Mouse (Mus musculus) midbrain, postnatal 0 days (tissue): ENCODE data around the gene Efl1. TPM values are rescaled to one million over a fixed set of nuclear protein-coding genes. Genes with fewer than 3 reads are reported as not detected.
A peak's percentile ranks its signal among the peaks of the same experiment; 100 is the strongest.

Experiments
- ATAC-seq: fragments of 200-750 bp; cut with Nextera tagmentation; 2 replicates; pipeline ENCODE4 v1.8.0; 2017; ENCODE audit warnings: moderate number of reproducible peaks, mild to moderate bottlenecking, moderate TSS enrichment, moderate library complexity; ENCODE audit not compliant: low FRiP score
- DNase-seq: peaks from one replicate; pipeline ENCODE4 v3.0.0-alpha.2; 2015; ENCODE audit warnings: low spot score
- H3K27ac ChIP-seq: fragments of 300-500 bp; sonication (generic); 2 replicates; pipeline ENCODE4 v1.5.1; 2014; ENCODE audit warnings: low read depth, mild to moderate bottlenecking, low read length, mixed read lengths
- H3K27me3 ChIP-seq: fragments of 300-500 bp; sonication (generic); 2 replicates; pipeline ENCODE4 v1.6.1; 2014; ENCODE audit warnings: low read length, control low read depth, mixed read lengths; ENCODE audit not compliant: insufficient read depth
- H3K36me3 ChIP-seq: fragments of 300-500 bp; sonication (generic); 2 replicates; pipeline ENCODE4 v1.6.1; 2014; ENCODE audit warnings: low read length, control low read depth, mixed read lengths; ENCODE audit not compliant: insufficient read depth
- H3K4me1 ChIP-seq: fragments of 300-500 bp; sonication (generic); 2 replicates; pipeline ENCODE4 v1.6.1; 2014; ENCODE audit warnings: mild to moderate bottlenecking, control low read depth, antibody characterized with exemption, low read length, mixed read lengths; ENCODE audit not compliant: insufficient read depth
- H3K4me2 ChIP-seq: fragments of 300-500 bp; sonication (generic); 2 replicates; pipeline ENCODE4 v1.6.1; 2014; ENCODE audit warnings: low read depth, mild to moderate bottlenecking, low read length, mixed read lengths; ENCODE audit not compliant: poor library complexity, severe bottlenecking
- H3K4me3 ChIP-seq: fragments of 300-500 bp; sonication (generic); 2 replicates; pipeline ENCODE4 v1.5.1; 2014; ENCODE audit warnings: low read depth, mild to moderate bottlenecking, low read length, moderate library complexity
- H3K9ac ChIP-seq: fragments of 300-500 bp; sonication (generic); replicated peaks from 2 replicates; pipeline ENCODE4 v1.6.1; 2014; ENCODE audit warnings: mild to moderate bottlenecking, low read length, moderate library complexity, mixed read lengths; ENCODE audit not compliant: poor library complexity, severe bottlenecking
- H3K9me3 ChIP-seq: fragments of 300-500 bp; sonication (generic); 2 replicates; pipeline ENCODE4 v1.6.1; 2016; ENCODE audit warnings: low read length, control low read depth
- CTCF ChIP-seq: IDR thresholded peaks from 2 replicates; pipeline ENCODE4 v1.5.1; 2016; ENCODE audit warnings: antibody characterized with exemption, mild to moderate bottlenecking
- WGBS: fragments of 180-500 bp; shearing (Covaris S2); extraction: QIAGEN DNeasy Blood & Tissue Kit; methylation state at CpG from one replicate; pipeline ENCODE4 v1.1.7; 2014; 5-methylcytosine and 5-hydroxymethylcytosine counted together
- polyA plus RNA-seq: library from polyadenylated mRNA; unstranded; fragments of >200 nt; fragmentation: Nextera tagmentation; extraction: Ambion mirVana; gene quantifications from 2 replicates; pipeline ENCODE4 v1.2.1, GENCODE M21; 2015
- total RNA-seq: library from RNA; depleted of rRNA; stranded (reverse); fragments of >200 nt; gene quantifications from 2 replicates; pipeline ENCODE4 v1.2.3, GENCODE M21; 2014

Gene Efl1
- total and polyA plus RNA-seq, 2 experiments from 2014 or later = 10.2 to 17.5 TPM

- no peaks in the 10 kb centered on the region for H3K9me3 ChIP-seq
- no peaks in the 10 kb centered on the region for H3K4me1 ChIP-seq
- H3K4me3 ChIP-seq = no peak overlapping the region
- ATAC-seq (no peak), DNase-seq (no peak)
- no peak overlapping the region for H3K4me2 ChIP-seq
- WGBS = 74% methylated on average over 18 of the region's 18 CpGs
- H3K27ac ChIP-seq = no peak overlapping the region
- no peaks in the 10 kb centered on the region for H3K36me3 ChIP-seq
- no peaks in the 10 kb centered on the region for H3K27me3 ChIP-seq
- no peak overlapping the region for H3K9ac ChIP-seq
- no peak for TF ChIP-seq CTCF
Measured at GRCm38 (mm10) chr7:82744167-82744715, 95.8 kb downstream of the Efl1 start.

DNA sequence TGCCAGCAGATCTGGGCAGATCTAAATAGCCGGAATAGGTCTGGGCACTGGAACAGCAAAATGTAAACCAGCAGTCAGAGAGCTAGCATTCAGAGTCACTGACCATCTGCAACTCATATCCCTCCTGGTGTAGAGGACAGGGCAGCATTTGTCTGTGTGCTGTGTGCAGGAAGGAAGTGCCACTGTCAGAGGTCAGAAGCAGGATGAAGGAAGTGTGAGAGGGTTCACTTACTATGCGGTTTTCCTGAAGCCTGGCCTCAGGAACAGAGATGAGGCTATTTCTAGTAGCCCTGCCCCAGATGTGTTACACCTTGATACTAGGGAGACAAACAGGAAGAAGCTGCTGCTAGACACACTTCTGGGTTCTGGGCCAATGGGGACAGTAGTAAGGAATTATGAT lies 100.4 kb downstream of the Efl1 start:
- H3K27me3 ChIP-seq = no peaks in the 10 kb centered on the region
- H3K27ac ChIP-seq = no peak overlapping the region
- peaks cover 5% of the 10 kb centered on the region; the same call in 1 of the 2 replicates for H3K36me3 ChIP-seq
- H3K4me1 ChIP-seq = no peaks in the 10 kb centered on the region
- no peak overlapping the region for H3K9ac ChIP-seq
- no peak overlapping the region for H3K4me3 ChIP-seq
- no peaks in the 10 kb centered on the region for H3K9me3 ChIP-seq
- no peak for TF ChIP-seq CTCF
- ATAC-seq = no peak
- no peak for DNase-seq
- H3K4me2 ChIP-seq = no peak overlapping the region
- 84% methylated on average over 2 of the region's 2 CpGs for WGBS

GRCm38 (mm10) chr7:82749239-82749638 lies 100.8 kb downstream of the Efl1 start:
- DNase-seq = no peak
- WGBS = 88% methylated on average over 8 of the region's 8 CpGs
- no peak for TF ChIP-seq CTCF

GRCm38 (mm10) chr7:82752171-82753085 lies 104.0 kb downstream of the Efl1 start:
- H3K4me3 ChIP-seq = no peak overlapping the region
- peak; percentile 33 for DNase-seq
- H3K9me3 ChIP-seq = no peaks in the 10 kb centered on the region
- ATAC-seq = no peak; the same call in 1 of the 2 replicates
- no peaks in the 10 kb centered on the region for H3K27me3 ChIP-seq
- peaks cover 8% of the 10 kb centered on the region; the same call in 1 of the 2 replicates for H3K36me3 ChIP-seq
- WGBS = 65% methylated on average over 8 of the region's 8 CpGs
- H3K4me2 ChIP-seq = no peak overlapping the region
- no peaks in the 10 kb centered on the region for H3K4me1 ChIP-seq
- no peak overlapping the region for H3K27ac ChIP-seq
- no peak for TF ChIP-seq CTCF
- no peak overlapping the region for H3K9ac ChIP-seq

More at GRCm38 (mm10) chr7:82749239-82749638, 100.8 kb downstream of the Efl1 start:
- Histone ChIP-seq H3K4me2 (no peak overlapping the region), H3K4me1 (no peaks in the 10 kb centered on the region), H3K36me3 (peaks cover 5% of the 10 kb centered on the region; the same call in 1 of the 2 replicates), H3K27me3 (no peaks in the 10 kb centered on the region), H3K27ac (no peak overlapping the region), H3K9me3 (no peaks in the 10 kb centered on the region), H3K4me3 (no peak overlapping the region), H3K9ac (no peak overlapping the region)
- ATAC-seq = no peak

DNA sequence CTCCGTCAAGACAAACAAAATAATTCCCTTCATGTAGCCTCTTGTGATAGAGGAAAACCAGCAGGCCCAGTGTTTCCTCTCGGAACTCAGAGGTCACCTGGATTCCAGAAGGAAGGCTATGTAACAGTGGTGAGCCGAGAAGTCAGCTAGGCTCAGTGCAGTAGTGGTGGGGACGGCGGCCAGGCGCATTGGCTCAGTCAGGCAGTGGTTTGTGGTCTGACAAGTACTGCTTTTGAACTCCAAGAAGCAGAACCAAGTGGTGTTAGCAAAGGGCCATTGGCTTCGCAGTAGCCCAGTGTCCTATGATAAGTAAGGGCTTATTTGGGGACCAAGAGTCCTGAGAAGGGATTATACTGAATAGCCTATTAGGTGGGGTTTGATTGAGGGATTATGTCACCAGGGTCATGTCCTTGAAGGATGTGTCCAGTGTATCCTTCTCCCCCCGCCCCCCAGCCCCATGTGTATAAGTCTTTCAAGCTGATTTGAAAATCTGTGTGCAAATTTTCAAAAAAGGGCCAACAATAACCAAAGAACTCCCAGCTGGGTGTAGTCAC lies 107.3 kb downstream of the Efl1 start:
- Histone ChIP-seq H3K36me3 (peaks cover 6% of the 10 kb centered on the region; the same call in 1 of the 2 replicates), H3K9me3 (no peaks in the 10 kb centered on the region), H3K4me2 (no peak overlapping the region), H3K9ac (no peak overlapping the region), H3K27ac (no peak overlapping the region), H3K4me1 (no peaks in the 10 kb centered on the region), H3K27me3 (no peaks in the 10 kb centered on the region), H3K4me3 (no peak overlapping the region)
- no peak for ATAC-seq
- DNase-seq = no peak
- 76% methylated on average over 8 of the region's 8 CpGs for WGBS
- no peak for TF ChIP-seq CTCF

DNA sequence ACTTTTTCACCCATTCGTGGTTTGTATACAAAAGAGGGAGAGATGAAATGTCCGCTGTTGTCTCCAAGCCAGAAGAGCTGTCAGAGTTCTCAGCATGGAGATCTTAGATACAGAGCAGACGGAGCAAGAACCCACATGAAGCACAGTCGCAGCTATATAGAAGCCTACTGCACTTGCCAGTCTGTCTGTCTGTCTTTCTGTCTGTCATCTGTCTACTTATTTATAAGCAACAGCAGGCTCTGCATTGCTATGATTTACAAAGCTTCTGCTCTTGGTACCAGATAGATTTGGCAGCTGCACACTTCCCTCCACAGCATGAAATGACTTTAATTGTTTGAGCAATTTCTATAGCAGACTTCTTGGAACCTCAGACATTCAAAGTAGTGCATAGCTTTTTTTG lies 110.1 kb downstream of the Efl1 start:
- H3K9me3 ChIP-seq = no peaks in the 10 kb centered on the region
- H3K4me1 ChIP-seq = no peaks in the 10 kb centered on the region
- TF ChIP-seq CTCF = no peak
- no peak overlapping the region for H3K9ac ChIP-seq
- peaks cover 19% of the 10 kb centered on the region; the same call in 1 of the 2 replicates for H3K36me3 ChIP-seq
- ATAC-seq = no peak
- peak; percentile 21 for DNase-seq
- no peaks in the 10 kb centered on the region for H3K27me3 ChIP-seq
- no peak overlapping the region for H3K27ac ChIP-seq
- no peak overlapping the region for H3K4me3 ChIP-seq
- WGBS = 74% methylated on average over 4 of the region's 4 CpGs
- no peak overlapping the region for H3K4me2 ChIP-seq
